Mouse (Mus musculus) G1E (cell line): ENCODE measurements around the gene Kmt5a. TPM values are rescaled to one million over a fixed set of nuclear protein-coding genes. Genes with fewer than 3 reads are reported as not detected.

ENCODE experiments used
- ATAC-seq: 2 replicates; pipeline ENCODE4 v1.8.0; 2016; ENCODE audit warnings: mild to moderate bottlenecking; ENCODE audit not compliant: insufficient number of reproducible peaks, poor library complexity, low FRiP score, severe bottlenecking; ENCODE audit errors: extremely low read depth
- DNase-seq: peaks from one replicate; pipeline ENCODE4 v3.0.0; 2012; ENCODE audit warnings: low spot score
- H3K27me3 ChIP-seq: 2 replicates; pipeline ENCODE4 v1.6.1; 2012; ENCODE audit warnings: mild to moderate bottlenecking, low read length, inconsistent platforms; ENCODE audit not compliant: insufficient read depth
- H3K36me3 ChIP-seq: replicated peaks from 2 replicates; pipeline ENCODE3; 2012; ENCODE audit warnings: mild to moderate bottlenecking, inconsistent platforms
- H3K4me1 ChIP-seq: 2 replicates; pipeline ENCODE4 v1.6.1; 2012; ENCODE audit warnings: low read depth, low read length, inconsistent platforms, mixed read lengths; ENCODE audit not compliant: insufficient read depth
- H3K4me3 ChIP-seq: 2 replicates; pipeline ENCODE4 v1.5.1; 2012; ENCODE audit warnings: low read depth, mild to moderate bottlenecking, inconsistent platforms, low read length, moderate library complexity, mixed read lengths
- H3K9me3 ChIP-seq: replicated peaks from 2 replicates; pipeline ENCODE4 v1.6.1; 2012; ENCODE audit warnings: inconsistent platforms
- CTCF ChIP-seq: IDR thresholded peaks from 2 replicates; pipeline ENCODE4 v1.5.1; 2012; ENCODE audit warnings: low read depth, low read length, inconsistent platforms, mixed read lengths
- GATA1 ChIP-seq: IDR thresholded peaks from 2 replicates; pipeline ENCODE4 v1.6.1; 2012; ENCODE audit warnings: borderline replicate concordance, low read length, inconsistent platforms, mixed read lengths
- GATA2 ChIP-seq: IDR thresholded peaks from 2 replicates; pipeline ENCODE4 v1.6.1; 2012; ENCODE audit warnings: low read depth, low read length, inconsistent platforms, borderline replicate concordance
- POLR2AphosphoS5 ChIP-seq: IDR thresholded peaks from 2 replicates; pipeline ENCODE4 v1.6.1; 2012; ENCODE audit warnings: low read depth, low read length, inconsistent platforms; ENCODE audit not compliant: insufficient replicate concordance
- TAL1 ChIP-seq: conservative IDR thresholded peaks from 2 replicates; pipeline ENCODE4 v1.6.1; 2012; ENCODE audit warnings: low read depth, low read length, inconsistent platforms, mixed read lengths
- polyA plus RNA-seq: library from polyadenylated mRNA; stranded (reverse); fragments of >175 nt; gene quantifications from 2 replicates; pipeline ENCODE4 v1.2.3, GENCODE M21; 2012
- total RNA-seq, 2 experiments: library from RNA; stranded (forward) in 1 of 2; stranded (reverse) in 1 of 2; fragments of 200-1000 nt in 1 of 2; fragments of >200 nt in 1 of 2; fragmentation: Nextera tagmentation in 1 of 2; gene quantifications; 2 replicates each; pipeline ENCODE4 v1.2.3; 2014 to 2017

Kmt5a gene
- total and polyA plus RNA-seq, 3 experiments, result 91.8 to 504 (median 320) TPM

- no peak overlapping the region for H3K4me3 ChIP-seq
- peaks cover 11% of the 10 kb centered on the region for H3K4me1 ChIP-seq
- no peak for TF ChIP-seq TAL1
- TF ChIP-seq CTCF, result no peak
- no peak for TF ChIP-seq POLR2AphosphoS5
- no peak for TF ChIP-seq GATA1
- no peak for TF ChIP-seq GATA2
- no peaks in the 10 kb centered on the region for H3K9me3 ChIP-seq
- H3K27me3 ChIP-seq, result no peaks in the 10 kb centered on the region
- ATAC-seq (no peak), DNase-seq (no peak)
- peaks cover 86% of the 10 kb centered on the region for H3K36me3 ChIP-seq
These were observed 49.2 kb downstream of the Kmt5a start for GRCm38 (mm10) chr5:124488885-124489284.

GRCm38 (mm10) chr5:124491732-124492131, 52.0 kb downstream of the Kmt5a start:
- Histone ChIP-seq H3K27me3 (no peaks in the 10 kb centered on the region), H3K4me3 (no peak overlapping the region), H3K36me3 (peaks cover 73% of the 10 kb centered on the region), H3K4me1 (peaks cover 4% of the 10 kb centered on the region), H3K9me3 (no peaks in the 10 kb centered on the region)
- TF ChIP-seq GATA2 (no peak), TAL1 (no peak), CTCF (no peak), POLR2AphosphoS5 (no peak), GATA1 (no peak)
- DNase-seq, result no peak
- ATAC-seq, result no peak

- H3K9me3 ChIP-seq, result no peaks in the 10 kb centered on the region
- peaks cover 68% of the 10 kb centered on the region for H3K36me3 ChIP-seq
- peaks cover 13% of the 10 kb centered on the region for H3K4me1 ChIP-seq
- TF ChIP-seq CTCF, result no peak
- TF ChIP-seq TAL1, result no peak
- TF ChIP-seq GATA2, result no peak
- TF ChIP-seq GATA1, result no peak
- TF ChIP-seq POLR2AphosphoS5, result no peak
- no peaks in the 10 kb centered on the region for H3K27me3 ChIP-seq
- H3K4me3 ChIP-seq, result no peak overlapping the region
- ATAC-seq (no peak), DNase-seq (no peak)
These were observed 52.9 kb downstream of the Kmt5a start for GRCm38 (mm10) chr5:124492618-124493017.

- DNase-seq (no peak), ATAC-seq (no peak)
- TF ChIP-seq CTCF, result no peak
- no peak for TF ChIP-seq GATA1
- no peak for TF ChIP-seq POLR2AphosphoS5
- TF ChIP-seq TAL1, result no peak
- TF ChIP-seq GATA2, result no peak
- H3K4me3 ChIP-seq, result no peak overlapping the region
- no peaks in the 10 kb centered on the region for H3K27me3 ChIP-seq
- H3K9me3 ChIP-seq, result no peaks in the 10 kb centered on the region
- peaks cover 20% of the 10 kb centered on the region for H3K4me1 ChIP-seq
- H3K36me3 ChIP-seq, result peaks cover 62% of the 10 kb centered on the region
These were observed 53.7 kb downstream of the Kmt5a start for GRCm38 (mm10) chr5:124493455-124493854.

GRCm38 (mm10) chr5:124495547-124495946, 55.8 kb downstream of the Kmt5a start:
- Histone ChIP-seq H3K27me3 (peaks cover 6% of the 10 kb centered on the region; the same call in 1 of the 2 replicates), H3K4me1 (peaks cover 30% of the 10 kb centered on the region), H3K9me3 (no peaks in the 10 kb centered on the region), H3K36me3 (peaks cover 42% of the 10 kb centered on the region), H3K4me3 (no peak overlapping the region)
- DNase-seq (no peak), ATAC-seq (no peak)
- TF ChIP-seq GATA1, result no peak

- ATAC-seq (peak; percentile 72), DNase-seq (peak; percentile 53)
- peaks cover 18% of the 10 kb centered on the region for H3K27me3 ChIP-seq
- peaks cover 34% of the 10 kb centered on the region for H3K4me1 ChIP-seq
- no peak for TF ChIP-seq TAL1
- TF ChIP-seq GATA2, result no peak
- TF ChIP-seq POLR2AphosphoS5, result no peak
- TF ChIP-seq GATA1, result no peak
- TF ChIP-seq CTCF, result no peak
- no peaks in the 10 kb centered on the region for H3K9me3 ChIP-seq
- peaks cover 29% of the 10 kb centered on the region for H3K36me3 ChIP-seq
- no peak overlapping the region; the same call in 1 of the 2 replicates for H3K4me3 ChIP-seq
These were observed 57.1 kb downstream of the Kmt5a start for GRCm38 (mm10) chr5:124496614-124497514.
